Mouse (Mus musculus): ENCODE data around the gene Tssk2. TPM values are rescaled to one million over a fixed set of nuclear protein-coding genes. Genes with fewer than 3 reads are reported as not detected.

The Tssk2 gene
- 0.07 TPM for polyA plus RNA-seq (2012; fragmentation: generic; extraction: Trizol)

- no peak within 1 kb of the TSS for H3K4me3 ChIP-seq
- H3ac ChIP-seq (ENCODE audit: control insufficient read depth, insufficient read length), result no peak within 1 kb of the TSS
- TF ChIP-seq TCF12 (IDR thresholded peaks at IDR 0.05; ENCODE audit: insufficient read depth, poor library complexity, severe bottlenecking), result no peak
- no peak for TF ChIP-seq USF1 (IDR thresholded peaks at IDR 0.05; ENCODE audit: low read depth)
- TF ChIP-seq MYOD1 (IDR thresholded peaks at IDR 0.05; ENCODE audit: control insufficient read depth in 1 of 3, insufficient read length in 2 of 3, low read depth in 2 of 3), result no peak
- TF ChIP-seq TCF3 (IDR thresholded peaks at IDR 0.05; ENCODE audit: insufficient read length, low read depth), result no peak
- no peak for TF ChIP-seq MYOG (IDR thresholded peaks at IDR 0.05; ENCODE audit: control insufficient read depth in 1 of 3, insufficient read depth in 1 of 3, insufficient read length in 2 of 3, low read depth in 2 of 3)
- no peak for TF ChIP-seq POLR2A (IDR thresholded peaks at IDR 0.05; ENCODE audit: insufficient read length, low read depth)
- no peak for TF ChIP-seq MAX (IDR thresholded peaks at IDR 0.05; ENCODE audit: low read depth)
- no peak for TF ChIP-seq CEBPB (IDR thresholded peaks at IDR 0.05; ENCODE audit: insufficient read depth, poor library complexity, severe bottlenecking)
- no peak for TF ChIP-seq E2F4 (IDR thresholded peaks at IDR 0.05; ENCODE audit: insufficient read depth)
- no peak for TF ChIP-seq POLR2AphosphoS2 (IDR thresholded peaks at IDR 0.05; ENCODE audit: insufficient read length, low read depth)
- TF ChIP-seq SRF (IDR thresholded peaks at IDR 0.05; ENCODE audit: control insufficient read depth, insufficient read length, low read depth), result no peak
- TF ChIP-seq REST (IDR thresholded peaks at IDR 0.05; ENCODE audit: insufficient read depth, insufficient read length), result no peak
- H3K4me2 ChIP-seq (ENCODE audit: low read depth), result no peak within 1 kb of the TSS
- peaks cover 8% of the 10 kb centered on the region for H3K36me3 ChIP-seq (ENCODE audit: control insufficient read depth, insufficient read depth)
- H3K27me3 ChIP-seq (ENCODE audit: control insufficient read depth, insufficient read depth, insufficient read length), result no peaks in the 10 kb centered on the region
- H3K79me2 ChIP-seq (ENCODE audit: control insufficient read depth, insufficient read depth), result no peaks in the 10 kb centered on the region
Measured at GRCm38 (mm10) chr16:17898462-17898861, at the start of gene Tssk2, which contains the start of gene Dgcr2. Tssk2 (plus strand) TSS chr16:17898637. Dgcr2 (minus strand) TSS chr16:17898562.

- Histone ChIP-seq H3K27me3 (ENCODE audit: control insufficient read depth, insufficient read depth, insufficient read length) (no peaks in the 10 kb centered on the region), H3K79me2 (ENCODE audit: control insufficient read depth, insufficient read depth) (no peaks in the 10 kb centered on the region), H3K4me3 (no peak overlapping the region), H3ac (ENCODE audit: control insufficient read depth, insufficient read length) (no peak overlapping the region), H3K4me2 (ENCODE audit: low read depth) (no peak overlapping the region), H3K36me3 (ENCODE audit: control insufficient read depth, insufficient read depth) (peaks cover 33% of the 10 kb centered on the region)
- TF ChIP-seq TCF12 (IDR thresholded peaks at IDR 0.05; ENCODE audit: insufficient read depth, poor library complexity, severe bottlenecking) (no peak), SRF (IDR thresholded peaks at IDR 0.05; ENCODE audit: control insufficient read depth, insufficient read length, low read depth) (no peak), POLR2AphosphoS2 (IDR thresholded peaks at IDR 0.05; ENCODE audit: insufficient read length, low read depth) (no peak), REST (IDR thresholded peaks at IDR 0.05; ENCODE audit: insufficient read depth, insufficient read length) (no peak), MYOD1 (IDR thresholded peaks at IDR 0.05; ENCODE audit: control insufficient read depth in 1 of 3, insufficient read length in 2 of 3, low read depth in 2 of 3) (no peak), E2F4 (IDR thresholded peaks at IDR 0.05; ENCODE audit: insufficient read depth) (no peak), CEBPB (IDR thresholded peaks at IDR 0.05; ENCODE audit: insufficient read depth, poor library complexity, severe bottlenecking) (no peak), POLR2A (IDR thresholded peaks at IDR 0.05; ENCODE audit: insufficient read length, low read depth) (no peak), USF1 (IDR thresholded peaks at IDR 0.05; ENCODE audit: low read depth) (no peak), MAX (IDR thresholded peaks at IDR 0.05; ENCODE audit: low read depth) (no peak), MYOG (IDR thresholded peaks at IDR 0.05; ENCODE audit: control insufficient read depth in 1 of 3, insufficient read depth in 1 of 3, insufficient read length in 2 of 3, low read depth in 2 of 3) (no peak), TCF3 (IDR thresholded peaks at IDR 0.05; ENCODE audit: insufficient read length, low read depth) (no peak)
Measured at GRCm38 (mm10) chr16:17848928-17849327, 49.5 kb upstream of the Tssk2 start.

GRCm38 (mm10) chr16:17849486-17849885 is 49.0 kb upstream of the Tssk2 start:
- Histone ChIP-seq H3ac (ENCODE audit: control insufficient read depth, insufficient read length) (no peak overlapping the region), H3K36me3 (ENCODE audit: control insufficient read depth, insufficient read depth) (peaks cover 33% of the 10 kb centered on the region), H3K27me3 (ENCODE audit: control insufficient read depth, insufficient read depth, insufficient read length) (no peaks in the 10 kb centered on the region), H3K4me3 (no peak overlapping the region), H3K4me2 (ENCODE audit: low read depth) (no peak overlapping the region), H3K79me2 (ENCODE audit: control insufficient read depth, insufficient read depth) (no peaks in the 10 kb centered on the region)
- TF ChIP-seq MAX (IDR thresholded peaks at IDR 0.05; ENCODE audit: low read depth) (no peak), CEBPB (IDR thresholded peaks at IDR 0.05; ENCODE audit: insufficient read depth, poor library complexity, severe bottlenecking) (no peak)

- Histone ChIP-seq H3K4me2 (ENCODE audit: low read depth) (no peak overlapping the region), H3K4me3 (no peak overlapping the region), H3ac (ENCODE audit: control insufficient read depth, insufficient read length) (no peak overlapping the region), H3K79me2 (ENCODE audit: control insufficient read depth, insufficient read depth) (no peaks in the 10 kb centered on the region), H3K36me3 (ENCODE audit: control insufficient read depth, insufficient read depth) (peaks cover 41% of the 10 kb centered on the region), H3K27me3 (ENCODE audit: control insufficient read depth, insufficient read depth, insufficient read length) (no peaks in the 10 kb centered on the region)
- TF ChIP-seq POLR2AphosphoS2 (IDR thresholded peaks at IDR 0.05; ENCODE audit: insufficient read length, low read depth) (no peak), SRF (IDR thresholded peaks at IDR 0.05; ENCODE audit: control insufficient read depth, insufficient read length, low read depth) (no peak), CEBPB (IDR thresholded peaks at IDR 0.05; ENCODE audit: insufficient read depth, poor library complexity, severe bottlenecking) (no peak), E2F4 (IDR thresholded peaks at IDR 0.05; ENCODE audit: insufficient read depth) (no peak), REST (IDR thresholded peaks at IDR 0.05; ENCODE audit: insufficient read depth, insufficient read length) (no peak), MAX (IDR thresholded peaks at IDR 0.05; ENCODE audit: low read depth) (no peak), POLR2A (IDR thresholded peaks at IDR 0.05; ENCODE audit: insufficient read length, low read depth) (no peak), USF1 (IDR thresholded peaks at IDR 0.05; ENCODE audit: low read depth) (no peak), TCF12 (IDR thresholded peaks at IDR 0.05; ENCODE audit: insufficient read depth, poor library complexity, severe bottlenecking) (no peak)
Measured at GRCm38 (mm10) chr16:17851331-17851730, 47.1 kb upstream of the Tssk2 start.

- Histone ChIP-seq H3K4me3 (no peak overlapping the region), H3K79me2 (ENCODE audit: control insufficient read depth, insufficient read depth) (no peaks in the 10 kb centered on the region), H3K36me3 (ENCODE audit: control insufficient read depth, insufficient read depth) (peaks cover 38% of the 10 kb centered on the region), H3K4me2 (ENCODE audit: low read depth) (no peak overlapping the region), H3K27me3 (ENCODE audit: control insufficient read depth, insufficient read depth, insufficient read length) (no peaks in the 10 kb centered on the region), H3ac (ENCODE audit: control insufficient read depth, insufficient read length) (no peak overlapping the region)
- no peak for TF ChIP-seq SRF (IDR thresholded peaks at IDR 0.05; ENCODE audit: control insufficient read depth, insufficient read length, low read depth)
- TF ChIP-seq REST (IDR thresholded peaks at IDR 0.05; ENCODE audit: insufficient read depth, insufficient read length), result no peak
- TF ChIP-seq USF1 (IDR thresholded peaks at IDR 0.05; ENCODE audit: low read depth), result no peak
- TF ChIP-seq MAX (IDR thresholded peaks at IDR 0.05; ENCODE audit: low read depth), result no peak
- no peak for TF ChIP-seq TCF12 (IDR thresholded peaks at IDR 0.05; ENCODE audit: insufficient read depth, poor library complexity, severe bottlenecking)
- TF ChIP-seq MYOD1 (IDR thresholded peaks at IDR 0.05; ENCODE audit: control insufficient read depth in 1 of 3, insufficient read length in 2 of 3, low read depth in 2 of 3), result no peak
- TF ChIP-seq E2F4 (IDR thresholded peaks at IDR 0.05; ENCODE audit: insufficient read depth), result no peak
- TF ChIP-seq POLR2AphosphoS2 (IDR thresholded peaks at IDR 0.05; ENCODE audit: insufficient read length, low read depth), result no peak
- TF ChIP-seq TCF3 (IDR thresholded peaks at IDR 0.05; ENCODE audit: insufficient read length, low read depth), result no peak
- no peak for TF ChIP-seq MYOG (IDR thresholded peaks at IDR 0.05; ENCODE audit: control insufficient read depth in 1 of 3, insufficient read depth in 1 of 3, insufficient read length in 2 of 3, low read depth in 2 of 3)
- no peak for TF ChIP-seq CEBPB (IDR thresholded peaks at IDR 0.05; ENCODE audit: insufficient read depth, poor library complexity, severe bottlenecking)
- TF ChIP-seq POLR2A (IDR thresholded peaks at IDR 0.05; ENCODE audit: insufficient read length, low read depth), result no peak
Measured at GRCm38 (mm10) chr16:17851860-17852259, 46.6 kb upstream of the Tssk2 start.
